Mouse (Mus musculus): ENCODE measurements at regions not wholly inside any gene's neighbourhood (a gene's known extent, or its start where the extent isn't known, plus 50 kb on each side); places are given as distances from the start of the nearest gene placed in this dataset.

DNA sequence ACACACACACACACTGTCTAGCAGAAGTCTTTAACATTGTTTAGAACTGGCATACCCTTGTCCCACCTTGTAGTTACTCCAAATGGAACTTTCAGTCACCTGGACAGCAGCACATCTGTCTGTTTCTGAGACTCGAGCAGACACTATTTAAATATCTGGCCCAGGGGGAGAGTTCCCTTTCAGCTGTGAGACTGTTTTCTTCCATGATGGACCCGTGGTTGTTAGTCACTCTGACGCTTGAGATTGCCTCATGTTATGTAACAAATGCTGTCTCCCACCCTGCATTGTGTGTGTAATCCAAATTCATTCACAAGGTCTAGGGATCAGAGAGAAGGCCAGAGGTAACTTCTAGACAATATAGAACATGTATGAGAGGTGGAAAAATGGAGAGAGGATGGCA, 174.2 kb downstream of the Otol1 start:
- Histone ChIP-seq H3K36me3 (ENCODE audit: insufficient read depth, low read length) (no peaks in the 10 kb centered on the region), H3K9me3 (ENCODE audit: low read length) (no peaks in the 10 kb centered on the region), H3K4me3 (replicated peaks; ENCODE audit: low read length) (no peak overlapping the region), H3K27me3 (ENCODE audit: insufficient read depth, low read length) (no peaks in the 10 kb centered on the region), H3K4me1 (replicated peaks; ENCODE audit: low read depth, low read length) (no peaks in the 10 kb centered on the region)
- TF ChIP-seq CTCF (conservative IDR thresholded peaks at IDR 0.05; ENCODE audit: low read length) = no peak
- TF ChIP-seq NANOG (IDR thresholded peaks at IDR 0.05; ENCODE audit: borderline replicate concordance, low read length) = no peak
- TF ChIP-seq POU5F1 (IDR thresholded peaks at IDR 0.05; ENCODE audit: borderline replicate concordance, low read length) = no peak

DNA sequence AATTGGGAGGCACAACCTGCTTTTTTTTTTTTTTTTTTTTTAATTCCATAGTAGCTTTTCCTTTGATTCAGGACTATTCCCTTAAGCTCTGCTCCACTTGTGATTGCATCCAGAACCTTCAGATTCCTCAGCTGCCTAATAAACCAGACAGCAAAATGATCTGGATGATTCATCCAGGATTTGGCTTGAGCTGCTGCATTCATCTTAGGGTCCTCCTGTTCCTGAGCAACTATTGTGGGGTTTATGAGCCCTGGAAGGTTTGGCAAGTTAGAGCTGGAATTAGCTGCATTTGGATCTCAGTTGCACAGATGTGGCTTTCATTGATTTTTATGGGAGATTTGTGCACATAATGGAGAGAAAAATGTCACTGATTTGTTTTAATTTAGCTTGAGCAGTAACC, 183.3 kb downstream of the Otol1 start:
- TF ChIP-seq POU5F1 (IDR thresholded peaks at IDR 0.05; ENCODE audit: borderline replicate concordance, low read length) (no peak), NANOG (IDR thresholded peaks at IDR 0.05; ENCODE audit: borderline replicate concordance, low read length) (no peak), CTCF (conservative IDR thresholded peaks at IDR 0.05; ENCODE audit: low read length) (no peak)
- Histone ChIP-seq H3K4me3 (replicated peaks; ENCODE audit: low read length) (no peak overlapping the region), H3K36me3 (ENCODE audit: insufficient read depth, low read length) (no peaks in the 10 kb centered on the region), H3K4me1 (replicated peaks; ENCODE audit: low read depth, low read length) (no peaks in the 10 kb centered on the region), H3K27me3 (ENCODE audit: insufficient read depth, low read length) (no peaks in the 10 kb centered on the region), H3K9me3 (ENCODE audit: low read length) (no peaks in the 10 kb centered on the region)

DNA sequence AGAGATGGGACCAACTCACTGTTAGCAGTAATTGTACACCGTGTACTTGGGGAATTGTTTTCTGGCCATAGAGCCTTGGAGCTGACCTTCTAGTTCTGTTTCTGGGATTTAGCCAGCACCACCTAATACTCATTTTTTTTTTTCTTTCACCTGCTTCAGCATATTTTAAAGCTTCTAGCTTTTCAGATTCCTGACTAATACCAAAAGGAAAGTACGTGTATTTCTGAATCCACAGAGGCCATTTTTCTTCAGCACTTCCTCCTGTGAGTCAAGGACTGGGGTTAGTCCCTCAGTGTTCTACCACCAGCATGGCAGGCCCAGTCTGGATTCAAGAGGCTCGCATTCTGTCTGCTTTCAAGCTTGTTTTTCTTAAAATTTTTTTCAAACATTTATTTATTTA, 189.3 kb downstream of the Otol1 start:
- Histone ChIP-seq H3K4me3 (replicated peaks; ENCODE audit: low read length) (no peak overlapping the region), H3K27me3 (ENCODE audit: insufficient read depth, low read length) (no peaks in the 10 kb centered on the region), H3K36me3 (ENCODE audit: insufficient read depth, low read length) (no peaks in the 10 kb centered on the region), H3K9me3 (ENCODE audit: low read length) (0 out of 2 replicates have a peak, but pooled peaks cover 3% of the 10 kb centered on the region), H3K4me1 (replicated peaks; ENCODE audit: low read depth, low read length) (no peaks in the 10 kb centered on the region)
- TF ChIP-seq POU5F1 (IDR thresholded peaks at IDR 0.05; ENCODE audit: borderline replicate concordance, low read length) (no peak), NANOG (IDR thresholded peaks at IDR 0.05; ENCODE audit: borderline replicate concordance, low read length) (no peak), CTCF (conservative IDR thresholded peaks at IDR 0.05; ENCODE audit: low read length) (no peak)

- TF ChIP-seq CTCF (conservative IDR thresholded peaks at IDR 0.05; ENCODE audit: low read length) (no peak), POU5F1 (IDR thresholded peaks at IDR 0.05; ENCODE audit: borderline replicate concordance, low read length) (no peak), NANOG (IDR thresholded peaks at IDR 0.05; ENCODE audit: borderline replicate concordance, low read length) (no peak)
- Histone ChIP-seq H3K27me3 (ENCODE audit: insufficient read depth, low read length) (no peaks in the 10 kb centered on the region), H3K4me3 (replicated peaks; ENCODE audit: low read length) (no peak overlapping the region), H3K4me1 (replicated peaks; ENCODE audit: low read depth, low read length) (no peaks in the 10 kb centered on the region), H3K36me3 (ENCODE audit: insufficient read depth, low read length) (no peaks in the 10 kb centered on the region), H3K9me3 (ENCODE audit: low read length) (0 out of 2 replicates have a peak, but pooled peaks cover 3% of the 10 kb centered on the region)
These were observed 191.5 kb downstream of the Otol1 start for GRCm38 (mm10) chr3:70198890-70199289.

GRCm38 (mm10) chr3:70201334-70201943, 194.0 kb downstream of the Otol1 start:
- Histone ChIP-seq H3K36me3 (ENCODE audit: insufficient read depth, low read length) (no peaks in the 10 kb centered on the region), H3K4me3 (replicated peaks; ENCODE audit: low read length) (no peak overlapping the region), H3K27me3 (ENCODE audit: insufficient read depth, low read length) (no peaks in the 10 kb centered on the region), H3K4me1 (replicated peaks; ENCODE audit: low read depth, low read length) (no peaks in the 10 kb centered on the region), H3K9me3 (ENCODE audit: low read length) (no peaks in the 10 kb centered on the region)
- TF ChIP-seq NANOG (IDR thresholded peaks at IDR 0.05; ENCODE audit: borderline replicate concordance, low read length) (no peak), CTCF (conservative IDR thresholded peaks at IDR 0.05; ENCODE audit: low read length) (no peak), POU5F1 (IDR thresholded peaks at IDR 0.05; ENCODE audit: borderline replicate concordance, low read length) (no peak)

DNA sequence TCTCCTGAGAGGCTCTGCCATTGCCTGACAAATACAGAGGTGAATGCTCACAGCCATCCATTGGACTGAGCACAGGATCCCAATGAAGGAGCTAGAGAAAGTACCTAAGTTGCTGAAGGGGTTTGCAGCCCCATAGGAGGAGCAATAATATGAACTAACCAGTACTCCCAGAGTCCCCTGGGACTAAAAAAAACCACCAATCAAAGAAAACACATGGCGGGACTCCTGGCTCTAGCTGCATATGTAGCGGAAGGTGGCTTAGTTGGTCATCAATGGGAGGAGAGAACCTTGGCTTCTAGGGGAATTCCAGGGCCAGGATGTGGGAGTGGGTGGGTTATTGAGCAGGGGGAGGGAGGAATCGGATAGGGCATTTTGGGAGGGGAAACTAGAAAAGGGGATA, 207.8 kb downstream of the Otol1 start:
- no peaks in the 10 kb centered on the region for H3K36me3 ChIP-seq (ENCODE audit: insufficient read depth, low read length)
- no peak overlapping the region for H3K4me3 ChIP-seq (replicated peaks; ENCODE audit: low read length)
- H3K27me3 ChIP-seq (ENCODE audit: insufficient read depth, low read length) = no peaks in the 10 kb centered on the region
- no peak for TF ChIP-seq NANOG (IDR thresholded peaks at IDR 0.05; ENCODE audit: borderline replicate concordance, low read length)
- no peak for TF ChIP-seq CTCF (conservative IDR thresholded peaks at IDR 0.05; ENCODE audit: low read length)
- no peak for TF ChIP-seq POU5F1 (IDR thresholded peaks at IDR 0.05; ENCODE audit: borderline replicate concordance, low read length)
- no peaks in the 10 kb centered on the region for H3K9me3 ChIP-seq (ENCODE audit: low read length)
- H3K4me1 ChIP-seq (replicated peaks; ENCODE audit: low read depth, low read length) = no peaks in the 10 kb centered on the region

DNA sequence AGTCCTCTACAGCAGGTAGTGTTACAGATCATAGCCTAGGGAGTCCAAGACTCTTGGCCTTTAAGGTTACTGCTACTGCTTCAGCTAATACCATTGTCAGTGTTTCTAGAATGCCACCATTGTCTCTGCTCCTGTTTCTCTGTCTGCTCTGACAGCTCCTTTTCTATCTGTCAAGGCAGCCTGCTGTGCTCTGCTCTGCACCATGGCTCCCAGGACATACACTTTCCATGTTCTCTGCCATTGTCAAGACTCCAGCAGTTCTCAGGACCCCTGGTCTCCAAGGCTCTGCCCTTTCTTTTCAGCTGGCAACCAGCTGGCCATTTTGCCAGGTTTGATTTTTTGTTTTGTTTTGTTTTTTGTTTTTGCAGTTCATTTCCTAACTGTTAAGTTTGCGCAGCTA, 208.7 kb downstream of the Otol1 start:
- no peak overlapping the region for H3K4me3 ChIP-seq (replicated peaks; ENCODE audit: low read length)
- H3K4me1 ChIP-seq (replicated peaks; ENCODE audit: low read depth, low read length) = no peaks in the 10 kb centered on the region
- H3K27me3 ChIP-seq (ENCODE audit: insufficient read depth, low read length) = no peaks in the 10 kb centered on the region
- no peaks in the 10 kb centered on the region for H3K9me3 ChIP-seq (ENCODE audit: low read length)
- TF ChIP-seq CTCF (conservative IDR thresholded peaks at IDR 0.05; ENCODE audit: low read length) (no peak), NANOG (IDR thresholded peaks at IDR 0.05; ENCODE audit: borderline replicate concordance, low read length) (no peak), POU5F1 (IDR thresholded peaks at IDR 0.05; ENCODE audit: borderline replicate concordance, low read length) (no peak)
- H3K36me3 ChIP-seq (ENCODE audit: insufficient read depth, low read length) = no peaks in the 10 kb centered on the region

- Histone ChIP-seq H3K9me3 (ENCODE audit: low read length) (no peaks in the 10 kb centered on the region), H3K4me1 (replicated peaks; ENCODE audit: low read depth, low read length) (no peaks in the 10 kb centered on the region), H3K27me3 (ENCODE audit: insufficient read depth, low read length) (no peaks in the 10 kb centered on the region), H3K4me3 (replicated peaks; ENCODE audit: low read length) (no peak overlapping the region), H3K36me3 (ENCODE audit: insufficient read depth, low read length) (no peaks in the 10 kb centered on the region)
- TF ChIP-seq POU5F1 (IDR thresholded peaks at IDR 0.05; ENCODE audit: borderline replicate concordance, low read length) (no peak), NANOG (IDR thresholded peaks at IDR 0.05; ENCODE audit: borderline replicate concordance, low read length) (no peak), CTCF (conservative IDR thresholded peaks at IDR 0.05; ENCODE audit: low read length) (no peak)
These were observed 211.4 kb downstream of the Otol1 start for GRCm38 (mm10) chr3:70218757-70219360.

All from E14TG2a.4 (cell line).